Mouse (Mus musculus): Measurements from ENCODE around the gene H2-DMb2. TPM values are rescaled to one million over a fixed set of nuclear protein-coding genes. Genes with fewer than 3 reads are reported as not detected.

H2-DMb2 gene
- total and polyA plus RNA-seq, 3 experiments = 0.77 to 1.5 TPM; not detected in 1

GRCm38 (mm10) chr17:34104804-34105203 lies 38.3 kb upstream of the H2-DMb2 start:
- Histone ChIP-seq H3K79me2 (ENCODE audit: control insufficient read depth, insufficient read depth, low read length, poor library complexity) (no peaks in the 10 kb centered on the region), H3K27me3 (ENCODE audit: control insufficient read depth in 1 of 2, insufficient read depth in 2 of 2, low read length in 2 of 2) (no peaks in the 10 kb centered on the region), H3K4me3 (ENCODE audit: control insufficient read depth in 1 of 2, insufficient read depth in 1 of 2, low read depth in 2 of 2, low read length in 2 of 2) (no peak overlapping the region), H3K4me1 (ENCODE audit: control insufficient read depth in 1 of 2, insufficient read depth in 2 of 2, low read length in 2 of 2) (no peaks in the 10 kb centered on the region), H3K9me3 (replicated peaks; ENCODE audit: insufficient read depth, low read length) (no peaks in the 10 kb centered on the region), H3K27ac (ENCODE audit: control insufficient read depth, low read depth, low read length) (no peak overlapping the region), H3K36me3 (ENCODE audit: control insufficient read depth in 1 of 2, insufficient read depth in 2 of 2, low read length in 2 of 2) (no peaks in the 10 kb centered on the region), H3K9ac (ENCODE audit: control insufficient read depth, low read depth, low read length, poor library complexity, severe bottlenecking) (no peak overlapping the region)
- TF ChIP-seq MYB (IDR thresholded peaks at IDR 0.05; ENCODE audit: low read depth, low read length) (no peak), USF2 (IDR thresholded peaks at IDR 0.05; ENCODE audit: borderline replicate concordance in 1 of 2, insufficient read depth in 1 of 2, low read depth in 1 of 2, low read length in 2 of 2) (no peak), RAD21 (IDR thresholded peaks at IDR 0.05; ENCODE audit: low read depth, low read length) (no peak), GABPA (IDR thresholded peaks at IDR 0.05; ENCODE audit: low read depth, low read length) (no peak)
- no peak for DNase-seq (ENCODE audit: low read depth, low spot score)

- H3K4me3 ChIP-seq (ENCODE audit: control insufficient read depth in 1 of 2, insufficient read depth in 1 of 2, low read depth in 2 of 2, low read length in 2 of 2) = no peak overlapping the region
- no peaks in the 10 kb centered on the region for H3K79me2 ChIP-seq (ENCODE audit: control insufficient read depth, insufficient read depth, low read length, poor library complexity)
- DNase-seq (ENCODE audit: low read depth, low spot score) = no peak
- H3K9me3 ChIP-seq (replicated peaks; ENCODE audit: insufficient read depth, low read length) = no peaks in the 10 kb centered on the region
- H3K4me1 ChIP-seq (ENCODE audit: control insufficient read depth in 1 of 2, insufficient read depth in 2 of 2, low read length in 2 of 2) = no peaks in the 10 kb centered on the region
- TF ChIP-seq ZKSCAN1 (IDR thresholded peaks at IDR 0.05; ENCODE audit: low read depth, low read length) = no peak
- TF ChIP-seq MEF2A (IDR thresholded peaks at IDR 0.05; ENCODE audit: extremely low read depth, insufficient replicate concordance, low read depth, low read length, poor library complexity, severe bottlenecking) = no peak
- TF ChIP-seq SMC3 (IDR thresholded peaks at IDR 0.05; ENCODE audit: low read depth, low read length) = no peak
- no peak overlapping the region for H3K9ac ChIP-seq (ENCODE audit: control insufficient read depth, low read depth, low read length, poor library complexity, severe bottlenecking)
- no peaks in the 10 kb centered on the region for H3K27me3 ChIP-seq (ENCODE audit: control insufficient read depth in 1 of 2, insufficient read depth in 2 of 2, low read length in 2 of 2)
- H3K27ac ChIP-seq (ENCODE audit: control insufficient read depth, low read depth, low read length) = no peak overlapping the region
- peaks cover 0 to 2% of the 10 kb centered on the region in 2 experiments; a peak in 1 of 4 replicates for H3K36me3 ChIP-seq (ENCODE audit: control insufficient read depth in 1 of 2, insufficient read depth in 2 of 2, low read length in 2 of 2)
Measured at GRCm38 (mm10) chr17:34106555-34106954, 36.6 kb upstream of the H2-DMb2 start.

GRCm38 (mm10) chr17:34107109-34107867 lies 35.8 kb upstream of the H2-DMb2 start:
- Histone ChIP-seq H3K4me1 (ENCODE audit: control insufficient read depth in 1 of 2, insufficient read depth in 2 of 2, low read length in 2 of 2) (no peaks in the 10 kb centered on the region), H3K4me3 (ENCODE audit: control insufficient read depth in 1 of 2, insufficient read depth in 1 of 2, low read depth in 2 of 2, low read length in 2 of 2) (no peak overlapping the region), H3K36me3 (ENCODE audit: control insufficient read depth in 1 of 2, insufficient read depth in 2 of 2, low read length in 2 of 2) (peaks cover 0 to 2% of the 10 kb centered on the region in 2 experiments; a peak in 1 of 4 replicates), H3K9me3 (replicated peaks; ENCODE audit: insufficient read depth, low read length) (no peaks in the 10 kb centered on the region), H3K79me2 (ENCODE audit: control insufficient read depth, insufficient read depth, low read length, poor library complexity) (no peaks in the 10 kb centered on the region), H3K9ac (ENCODE audit: control insufficient read depth, low read depth, low read length, poor library complexity, severe bottlenecking) (no peak overlapping the region), H3K27me3 (ENCODE audit: control insufficient read depth in 1 of 2, insufficient read depth in 2 of 2, low read length in 2 of 2) (no peaks in the 10 kb centered on the region), H3K27ac (ENCODE audit: control insufficient read depth, low read depth, low read length) (no peak overlapping the region)
- no peak for DNase-seq (ENCODE audit: low read depth, low spot score)
- TF ChIP-seq MYC (IDR thresholded peaks at IDR 0.05; ENCODE audit: low read depth, low read length) = no peak
- peak; percentile 90; the same call in 1 of the 2 replicates for TF ChIP-seq POLR2AphosphoS5 (IDR thresholded peaks at IDR 0.05; ENCODE audit: borderline replicate concordance, low read depth, low read length)
